Mouse (Mus musculus) forebrain, embryonic 11.5 days (tissue): ENCODE data around the gene Tspan32. TPM values are rescaled to one million over a fixed set of nuclear protein-coding genes. Genes with fewer than 3 reads are reported as not detected.

Experiments used
- ATAC-seq: fragments of 200-750 bp; cut with Nextera tagmentation; replicated peaks from 2 replicates; pipeline ENCODE4 v1.8.0; 2017; ENCODE audit warnings: moderate TSS enrichment; ENCODE audit not compliant: low FRiP score
- DNase-seq: peaks from one replicate; pipeline ENCODE4 v3.0.0-alpha.2; 2017; ENCODE audit warnings: low spot score
- H3K27ac ChIP-seq: fragments of 300-500 bp; sonication (generic); 2 replicates; pipeline ENCODE4 v1.5.1; 2014; ENCODE audit warnings: low read depth, low read length
- H3K27me3 ChIP-seq: fragments of 300-500 bp; sonication (generic); 2 replicates; pipeline ENCODE4 v1.6.1; 2014; ENCODE audit warnings: mild to moderate bottlenecking, low read length, mixed read lengths; ENCODE audit not compliant: control insufficient read depth, insufficient read depth
- H3K36me3 ChIP-seq: fragments of 300-500 bp; sonication (generic); 2 replicates; pipeline ENCODE4 v1.6.1; 2014; ENCODE audit warnings: mild to moderate bottlenecking, low read length, moderate library complexity, mixed read lengths; ENCODE audit not compliant: control insufficient read depth, insufficient read depth
- H3K4me1 ChIP-seq: fragments of 300-500 bp; sonication (generic); replicated peaks from 2 replicates; pipeline ENCODE4 v1.6.1; 2014; ENCODE audit warnings: low read length, mixed read lengths; ENCODE audit not compliant: control insufficient read depth, insufficient read depth
- H3K4me2 ChIP-seq: fragments of 300-500 bp; sonication (generic); 2 replicates; pipeline ENCODE4 v1.6.1; 2014; ENCODE audit warnings: low read depth, mild to moderate bottlenecking, low read length, moderate library complexity, mixed read lengths; ENCODE audit not compliant: severe bottlenecking
- H3K4me3 ChIP-seq: fragments of 300-500 bp; sonication (generic); 2 replicates; pipeline ENCODE4 v1.5.1; 2014; ENCODE audit warnings: low read depth, low read length
- H3K9ac ChIP-seq: fragments of 300-500 bp; sonication (generic); 2 replicates; pipeline ENCODE4 v1.6.1; 2014; ENCODE audit warnings: low read length
- H3K9me3 ChIP-seq: fragments of 300-500 bp; sonication (generic); 2 replicates; pipeline ENCODE4 v1.6.1; 2016; ENCODE audit warnings: low read length, mixed read lengths; ENCODE audit not compliant: control insufficient read depth
- WGBS: fragments of 180-500 bp; shearing (Covaris S2); extraction: QIAGEN DNeasy Blood & Tissue Kit; methylation state at CpG from one replicate; pipeline ENCODE4 v1.1.7; 2014; 5-methylcytosine and 5-hydroxymethylcytosine counted together
- polyA plus RNA-seq: library from polyadenylated mRNA; unstranded; fragments of >200 nt; fragmentation: Nextera tagmentation; extraction: Ambion mirVana; gene quantifications from 2 replicates; pipeline ENCODE4 v1.2.1, GENCODE M21; 2014

Gene Tspan32
- polyA plus RNA-seq, 1 experiment from 2014 or later: 5.3 TPM

- H3K4me1 ChIP-seq: no peaks in the 10 kb centered on the region
- no peak for ATAC-seq
- H3K4me2 ChIP-seq: no peak overlapping the region
- no peak for DNase-seq
- no peaks in the 10 kb centered on the region for H3K9me3 ChIP-seq
- no peak overlapping the region for H3K27ac ChIP-seq
- H3K27me3 ChIP-seq: no peaks in the 10 kb centered on the region
- no peak overlapping the region for H3K9ac ChIP-seq
- 92% methylated on average over 2 of the region's 2 CpGs for WGBS
- H3K4me3 ChIP-seq: no peak overlapping the region
- H3K36me3 ChIP-seq: no peaks in the 10 kb centered on the region
Measured at GRCm38 (mm10) chr7:143044049-143044825, 39.4 kb downstream of the Tspan32 start.

GRCm38 (mm10) chr7:143044826-143045206 is 40.0 kb downstream of the Tspan32 start:
- H3K9ac ChIP-seq: no peak overlapping the region
- H3K27me3 ChIP-seq: no peaks in the 10 kb centered on the region
- no peak overlapping the region for H3K27ac ChIP-seq
- no peaks in the 10 kb centered on the region for H3K4me1 ChIP-seq
- no peak overlapping the region for H3K4me2 ChIP-seq
- no peaks in the 10 kb centered on the region for H3K9me3 ChIP-seq
- ATAC-seq (no peak), DNase-seq (no peak)
- H3K36me3 ChIP-seq: no peaks in the 10 kb centered on the region
- H3K4me3 ChIP-seq: no peak overlapping the region

- DNase-seq (no peak), ATAC-seq (no peak)
- WGBS: 84% methylated on average over 7 of the region's 7 CpGs
- no peak overlapping the region for H3K4me3 ChIP-seq
- H3K27me3 ChIP-seq: no peaks in the 10 kb centered on the region
- H3K9ac ChIP-seq: no peak overlapping the region
- H3K9me3 ChIP-seq: no peaks in the 10 kb centered on the region
- no peaks in the 10 kb centered on the region for H3K4me1 ChIP-seq
- no peaks in the 10 kb centered on the region for H3K36me3 ChIP-seq
- H3K27ac ChIP-seq: no peak overlapping the region
- no peak overlapping the region for H3K4me2 ChIP-seq
Measured at GRCm38 (mm10) chr7:143046358-143046757, 41.5 kb downstream of the Tspan32 start.

GRCm38 (mm10) chr7:143049331-143049730 is 44.5 kb downstream of the Tspan32 start:
- DNase-seq (no peak), ATAC-seq (no peak)
- no peaks in the 10 kb centered on the region for H3K36me3 ChIP-seq
- no peak overlapping the region for H3K9ac ChIP-seq
- H3K4me3 ChIP-seq: no peak overlapping the region
- no peak overlapping the region for H3K27ac ChIP-seq
- H3K27me3 ChIP-seq: no peaks in the 10 kb centered on the region
- no peak overlapping the region for H3K4me2 ChIP-seq
- 90% methylated on average over 3 of the region's 3 CpGs for WGBS
- H3K4me1 ChIP-seq: peaks cover 8% of the 10 kb centered on the region; the same call in 1 of the 2 replicates
- H3K9me3 ChIP-seq: no peaks in the 10 kb centered on the region

GRCm38 (mm10) chr7:143049841-143050816 is 45.3 kb downstream of the Tspan32 start:
- no peak for ATAC-seq
- Histone ChIP-seq H3K4me3 (no peak overlapping the region), H3K27ac (no peak overlapping the region), H3K4me2 (no peak overlapping the region), H3K36me3 (no peaks in the 10 kb centered on the region), H3K4me1 (peaks cover 15% of the 10 kb centered on the region), H3K9ac (no peak overlapping the region), H3K9me3 (no peaks in the 10 kb centered on the region), H3K27me3 (no peaks in the 10 kb centered on the region)
- WGBS: 95% methylated on average over 3 of the region's 3 CpGs
- DNase-seq: no peak

- DNase-seq (no peak), ATAC-seq (no peak)
- no peak overlapping the region for H3K27ac ChIP-seq
- no peaks in the 10 kb centered on the region for H3K27me3 ChIP-seq
- H3K4me3 ChIP-seq: no peak overlapping the region
- H3K4me1 ChIP-seq: peaks cover 15% of the 10 kb centered on the region
- H3K4me2 ChIP-seq: no peak overlapping the region
- H3K9ac ChIP-seq: no peak overlapping the region
- H3K9me3 ChIP-seq: no peaks in the 10 kb centered on the region
- no peaks in the 10 kb centered on the region for H3K36me3 ChIP-seq
- 54% methylated on average over 2 of the region's 2 CpGs for WGBS
Measured at GRCm38 (mm10) chr7:143051316-143051715, 46.5 kb downstream of the Tspan32 start.

GRCm38 (mm10) chr7:143052626-143053007 is 47.8 kb downstream of the Tspan32 start, which contains the start of gene Cd81:
TSS of gene Cd81 (plus strand) at chr7:143052739.
- peak; percentile 80 for ATAC-seq
- H3K4me2 ChIP-seq: peak within 1 kb of the TSS; percentile 88
- H3K36me3 ChIP-seq: no peaks in the 10 kb centered on the region

GRCm38 (mm10) chr7:143053008-143053899 is 48.4 kb downstream of the Tspan32 start:
- H3K4me2 ChIP-seq: peak overlapping the region; percentile 88
- ATAC-seq (peak; percentile 79), DNase-seq (peak; percentile 80)
- no peaks in the 10 kb centered on the region for H3K36me3 ChIP-seq
- peak overlapping the region; percentile 64 for H3K4me3 ChIP-seq
- peak overlapping the region; percentile 82 for H3K9ac ChIP-seq
- no peaks in the 10 kb centered on the region for H3K9me3 ChIP-seq
- under 1% methylated on average over 43 of the region's 46 CpGs for WGBS
- H3K4me1 ChIP-seq: peaks cover 15% of the 10 kb centered on the region
- peak overlapping the region; percentile 20; the same call in 1 of the 2 replicates for H3K27ac ChIP-seq
- no peaks in the 10 kb centered on the region for H3K27me3 ChIP-seq

More at GRCm38 (mm10) chr7:143052626-143053007, 47.8 kb downstream of the Tspan32 start, which contains the start of gene Cd81:
- under 1% methylated on average over 37 of the region's 37 CpGs for WGBS
- DNase-seq: peak; percentile 91
- no peaks in the 10 kb centered on the region for H3K27me3 ChIP-seq
- H3K4me1 ChIP-seq: peaks cover 15% of the 10 kb centered on the region
- H3K9me3 ChIP-seq: no peaks in the 10 kb centered on the region
- H3K4me3 ChIP-seq: peak within 1 kb of the TSS; percentile 64
- H3K27ac ChIP-seq: peak within 1 kb of the TSS; percentile 20; the same call in 1 of the 2 replicates
- H3K9ac ChIP-seq: peak within 1 kb of the TSS; percentile 82
